Mouse (Mus musculus) embryo, embryonic 11.5 days (tissue): Measurements from ENCODE around the gene Chn1.

Experiments used
- DNase-seq: peaks from one replicate; pipeline ENCODE4 v3.0.0-alpha.2; 2012; ENCODE audit warnings: low read depth, low spot score

The Chn1 gene

GRCm38 (mm10) chr2:73746375-73746770 is 28.8 kb downstream of the Chn1 start:
- DNase-seq, result no peak

- DNase-seq, result no peak
Observed at GRCm38 (mm10) chr2:73745647-73746374, 29.3 kb downstream of the Chn1 start.

- DNase-seq, result no peak
Observed at GRCm38 (mm10) chr2:73741286-73741685, 33.9 kb downstream of the Chn1 start.

- DNase-seq, result no peak
Observed at GRCm38 (mm10) chr2:73727868-73728267, 47.3 kb downstream of the Chn1 start.

DNA sequence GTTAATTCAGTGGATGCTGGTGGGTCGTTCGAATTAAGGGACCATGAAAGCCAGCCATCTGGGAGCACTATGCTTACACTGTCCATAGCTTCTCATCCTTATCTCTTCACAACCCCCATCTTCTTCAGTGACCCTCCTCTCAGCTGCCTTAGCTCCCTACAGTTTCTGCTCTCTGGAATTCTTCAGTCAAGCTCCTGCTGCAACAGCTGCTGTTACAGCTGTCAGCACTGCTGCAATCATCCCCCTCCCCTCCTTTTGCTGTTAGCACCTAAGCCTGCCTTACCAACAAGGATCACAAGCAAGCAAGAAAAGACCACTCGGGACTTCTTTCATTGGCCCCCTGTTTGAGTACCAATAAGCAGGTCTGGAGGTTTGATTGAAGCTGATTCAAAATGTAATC is 50.2 kb downstream of the Chn1 start:
- DNase-seq, result no peak

DNA sequence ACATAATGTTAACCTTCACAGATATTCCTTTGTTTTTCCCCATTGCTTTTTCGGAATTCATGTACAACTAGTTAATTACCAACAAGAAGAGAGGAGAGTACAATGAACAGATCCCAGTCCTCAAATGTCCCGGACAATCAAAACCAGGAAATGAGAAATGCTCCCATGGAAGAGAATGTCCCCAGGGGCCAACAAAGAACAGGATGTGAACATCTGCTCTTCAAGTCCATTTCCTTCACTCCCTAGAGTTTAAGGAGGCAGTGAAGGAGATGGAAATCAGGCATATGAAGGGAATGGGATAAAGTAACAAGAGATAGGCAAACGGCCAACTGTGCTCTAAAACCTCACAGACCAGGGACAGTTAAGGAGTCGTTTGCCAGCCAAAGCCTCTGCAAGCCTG is 53.3 kb downstream of the Chn1 start:
- peak; percentile 35 for DNase-seq

- no peak for DNase-seq
Observed at GRCm38 (mm10) chr2:73712481-73712880, 62.7 kb downstream of the Chn1 start.

DNA sequence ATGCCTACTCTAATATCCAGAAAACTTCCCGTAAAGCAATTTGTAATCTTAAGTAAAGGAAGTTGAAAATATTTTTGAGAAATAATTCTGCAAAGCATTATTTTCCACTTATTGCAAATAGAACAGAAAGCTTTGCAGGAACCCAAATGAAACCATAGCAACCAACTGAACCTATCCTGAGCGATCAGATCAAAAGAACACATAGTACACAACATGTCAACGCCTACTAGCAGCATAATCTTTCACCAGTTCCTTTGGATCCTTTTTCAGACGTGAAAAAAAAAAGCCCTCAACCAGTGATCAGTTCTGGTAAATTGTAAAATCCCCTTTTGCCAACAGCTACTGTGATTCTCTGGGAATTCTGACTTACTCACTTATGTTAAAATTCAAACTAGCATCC is 82.1 kb downstream of the Chn1 start:
- no peak for DNase-seq

DNA sequence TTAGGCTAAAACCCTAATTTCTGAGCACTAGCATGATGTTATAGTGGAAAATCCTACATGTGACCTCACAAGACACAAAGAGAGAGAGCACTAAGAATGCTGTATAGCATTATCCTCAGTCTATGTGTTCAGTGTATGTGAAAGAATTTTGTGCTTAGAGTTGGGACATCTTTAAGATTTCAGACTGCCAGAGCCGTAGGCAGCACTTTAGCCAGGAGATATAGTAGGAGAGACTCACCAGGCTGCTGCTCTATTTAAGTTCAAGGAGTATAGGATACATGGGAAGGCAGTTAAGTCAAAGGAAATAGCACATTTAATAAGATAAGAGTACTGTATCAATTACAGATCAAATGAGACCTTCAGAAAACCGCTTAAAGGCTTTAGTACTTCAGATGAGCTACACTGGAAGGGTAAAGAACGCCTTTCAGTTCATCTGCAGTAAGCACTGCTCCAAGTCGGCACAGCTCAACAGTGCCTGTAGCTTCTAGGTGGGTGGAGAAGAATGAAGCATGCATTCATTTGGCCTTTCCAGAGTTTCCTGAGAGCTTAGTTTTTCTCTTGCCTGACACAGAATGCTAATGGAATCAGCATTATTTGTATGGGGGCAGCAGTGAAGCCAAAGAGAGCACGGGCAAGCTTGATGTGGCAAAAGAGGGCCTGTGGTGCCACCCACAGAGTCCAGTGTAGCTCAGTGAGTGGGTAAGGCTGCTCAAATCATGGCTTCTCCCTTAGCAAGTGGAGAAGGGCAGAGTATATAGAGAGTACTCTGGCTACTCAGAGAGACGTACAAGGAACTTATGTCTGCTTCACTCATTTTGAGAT is 84.2 kb downstream of the Chn1 start:
- DNase-seq, result no peak

DNA sequence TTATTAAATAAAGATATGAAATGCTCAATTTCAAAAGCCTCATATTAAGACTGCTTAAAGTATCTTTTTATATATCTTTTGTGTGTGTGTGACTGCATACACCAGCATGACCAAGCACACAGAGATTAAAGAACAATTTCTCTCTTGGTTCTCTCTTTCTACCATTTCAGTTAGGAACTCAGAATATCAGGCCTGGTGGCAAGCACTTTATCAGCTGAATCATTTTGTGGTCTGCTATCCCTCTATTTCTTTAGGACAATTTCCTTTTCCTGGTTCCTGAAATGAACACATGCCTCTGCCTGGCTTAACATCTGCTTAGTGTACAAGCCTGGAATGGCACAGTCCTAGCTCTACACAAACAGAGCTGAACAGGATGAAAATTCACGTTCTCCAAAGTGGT is 92.6 kb downstream of the Chn1 start:
- DNase-seq, result no peak

DNA sequence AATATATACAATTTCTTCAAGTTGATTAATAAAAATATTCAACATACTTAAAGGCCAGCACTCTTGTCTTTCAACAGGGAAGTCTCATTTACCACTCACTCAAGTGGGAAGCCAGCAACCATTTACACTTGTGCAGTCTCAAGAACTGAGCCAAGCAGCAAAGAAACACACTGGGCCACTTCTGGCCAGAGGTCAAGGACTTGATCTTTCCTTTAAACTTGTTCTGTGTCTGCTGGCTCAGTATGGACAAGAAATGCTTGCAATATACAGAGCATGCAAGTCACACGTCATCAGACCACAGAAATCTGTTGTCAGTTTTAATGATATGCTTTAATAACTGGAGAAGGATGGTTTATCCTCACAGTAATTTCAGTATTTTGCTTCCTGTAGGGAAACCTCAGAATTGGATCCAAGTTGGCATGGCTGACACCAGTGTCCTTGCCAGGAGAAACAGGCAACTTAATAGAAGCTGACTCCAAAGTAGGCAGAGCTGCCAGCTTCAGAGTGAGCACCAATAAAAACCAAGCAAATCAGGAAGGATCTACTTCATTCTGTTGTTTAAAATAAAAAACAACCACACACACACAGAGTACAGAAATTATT is 94.6 kb downstream of the Chn1 start:
- DNase-seq, result no peak

GRCm38 (mm10) chr2:73668608-73669007 is 106.5 kb downstream of the Chn1 start:
- no peak for DNase-seq

- DNase-seq, result no peak
Observed at GRCm38 (mm10) chr2:73660566-73661134, 114.5 kb downstream of the Chn1 start.

DNA sequence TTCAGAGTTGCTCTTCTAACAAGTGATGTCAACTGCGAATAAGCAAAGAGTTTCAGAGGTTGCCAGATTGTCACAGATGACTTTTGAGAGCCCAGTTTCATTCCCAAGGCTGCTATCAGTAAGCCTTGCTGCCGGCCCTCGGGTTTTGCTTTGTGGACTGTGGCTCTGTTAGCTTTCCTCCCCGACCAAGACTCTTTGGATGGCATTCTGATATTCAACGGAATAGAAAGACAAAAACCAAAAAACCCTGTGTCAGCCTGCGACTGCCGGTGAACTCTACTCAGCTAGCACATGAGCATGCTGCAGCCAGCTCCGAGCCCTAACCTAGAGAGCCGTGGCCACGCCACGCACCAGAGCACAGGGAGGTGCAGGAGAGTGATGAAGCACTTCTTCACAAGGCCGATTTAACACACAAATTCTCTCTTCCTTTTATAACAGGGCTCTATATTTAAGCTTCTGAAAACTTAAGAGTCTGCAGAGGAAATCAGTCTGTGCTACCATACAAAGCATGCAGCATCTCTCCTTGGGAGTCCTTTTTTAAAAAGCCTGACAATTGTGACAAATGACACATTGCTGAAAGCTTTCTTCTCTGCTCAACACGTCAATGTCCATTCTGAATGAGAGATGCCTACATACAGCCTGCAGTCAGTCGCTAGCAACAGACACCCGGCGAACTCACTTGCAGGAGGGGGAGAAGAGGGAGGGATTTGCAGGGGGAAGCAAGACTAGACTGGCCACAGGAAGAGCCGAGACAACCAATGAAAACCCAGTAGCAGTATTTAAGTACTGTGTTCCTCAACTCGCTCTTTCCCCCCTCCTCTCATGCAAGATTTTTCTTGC is 115.2 kb downstream of the Chn1 start:
- DNase-seq, result peak; percentile 23

GRCm38 (mm10) chr2:73659041-73659440 is 116.1 kb downstream of the Chn1 start:
- no peak for DNase-seq

GRCm38 (mm10) chr2:73657961-73658360 is 117.2 kb downstream of the Chn1 start:
- DNase-seq, result no peak

DNA sequence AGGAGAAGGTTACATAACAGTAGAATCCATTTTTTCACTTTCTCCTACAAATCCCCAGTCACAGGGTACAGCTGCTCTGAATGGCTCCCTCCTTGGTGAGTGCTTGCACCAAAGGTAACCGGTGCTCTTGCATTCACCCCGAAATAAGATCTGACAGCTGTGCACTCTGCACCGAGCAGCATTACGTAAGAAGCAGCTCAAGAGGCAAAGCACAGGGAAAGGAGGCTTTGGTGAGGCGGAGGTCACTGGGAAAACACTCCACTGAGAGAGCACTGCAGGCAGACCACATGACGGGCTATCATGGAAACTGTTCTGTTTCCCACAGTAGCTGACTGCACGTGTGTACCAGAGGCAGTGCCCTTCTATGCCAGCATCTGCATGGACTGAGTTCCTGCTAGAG is 118.0 kb downstream of the Chn1 start:
- DNase-seq, result no peak

- no peak for DNase-seq
Observed at GRCm38 (mm10) chr2:73655663-73656062, 119.5 kb downstream of the Chn1 start.

DNA sequence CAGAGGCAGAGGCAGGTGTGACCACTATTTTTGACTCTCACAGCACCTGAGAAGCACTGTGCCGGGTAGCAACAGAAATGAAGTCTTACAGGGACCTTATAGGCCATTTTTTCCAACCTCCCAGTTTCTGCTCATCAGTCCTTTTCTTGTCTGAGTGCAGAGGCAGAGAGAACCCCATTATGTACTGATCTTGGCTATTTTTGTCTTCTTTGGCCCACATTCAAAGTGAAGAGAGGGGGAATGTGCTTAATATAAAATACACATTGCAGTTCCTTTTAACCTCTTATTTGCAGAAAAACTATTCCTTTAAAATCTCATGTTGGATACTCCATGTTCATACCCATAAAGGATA is 120.3 kb downstream of the Chn1 start:
- DNase-seq, result no peak

DNA sequence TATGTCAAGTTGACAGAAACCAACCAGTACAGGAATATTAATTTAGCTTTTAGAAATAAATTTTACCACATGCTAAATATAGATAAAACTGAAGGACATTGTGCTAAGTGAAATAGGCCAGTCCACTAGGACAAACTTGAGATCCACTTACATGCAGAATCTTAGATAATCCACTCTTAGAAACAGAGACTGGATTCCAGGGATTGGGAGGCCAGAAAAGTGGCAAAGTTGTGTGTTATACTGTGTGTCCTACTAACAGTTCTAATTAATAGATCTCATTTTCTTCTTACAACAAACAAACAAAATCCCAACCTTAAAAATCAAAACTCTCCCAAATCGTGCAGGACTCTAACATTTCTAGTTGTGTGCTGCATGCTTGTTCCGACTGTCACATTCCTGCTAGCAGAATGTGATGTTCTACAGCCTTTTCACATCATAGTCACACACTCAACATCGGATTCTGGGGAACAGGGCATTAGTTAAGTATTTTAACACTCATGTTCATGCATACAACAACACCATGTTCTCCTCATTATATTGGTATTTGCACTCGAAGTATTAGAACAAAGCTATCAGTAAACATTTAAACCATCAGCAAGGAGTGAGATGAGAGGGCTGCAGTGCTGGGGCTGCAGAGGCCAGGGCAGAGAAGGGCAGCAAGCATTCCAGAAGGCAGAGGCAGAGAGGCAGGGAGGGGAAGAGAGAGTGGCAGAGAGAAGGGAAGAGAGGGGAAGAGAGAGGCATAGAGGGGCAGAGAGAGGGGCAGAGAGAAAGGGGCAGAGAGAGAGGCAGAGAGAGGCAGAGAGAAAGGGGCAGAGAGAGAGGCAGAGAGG is 120.9 kb downstream of the Chn1 start:
- no peak for DNase-seq

GRCm38 (mm10) chr2:73637688-73638087 is 137.5 kb downstream of the Chn1 start:
- no peak for DNase-seq
